In the genomic region with DNA sequence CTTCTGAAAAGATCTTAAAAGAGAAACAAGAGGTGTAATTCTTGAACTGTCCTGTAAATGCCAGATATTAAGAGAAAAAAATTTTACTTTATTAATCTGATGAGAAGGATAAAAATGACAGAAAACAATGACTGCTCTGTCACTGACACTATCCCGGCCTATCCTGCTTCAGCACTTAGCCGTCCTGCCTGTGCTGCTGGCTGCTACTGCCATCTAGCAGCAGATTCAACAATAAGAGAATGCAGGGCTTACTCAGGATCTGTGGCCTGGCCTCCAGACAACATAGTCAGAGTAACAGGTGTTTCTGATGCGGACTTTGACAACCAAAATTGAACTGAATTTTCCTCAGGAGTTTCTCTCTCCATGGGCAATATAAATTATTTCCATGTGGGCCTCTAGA, we compare ENCODE assay signal across 8 mouse cellular contexts. TPM values are rescaled to one million over a fixed set of nuclear protein-coding genes. Genes with fewer than 3 reads are reported as not detected.
DNase-seq lines count a peak whose midpoint lies in the region; ATAC-seq and TF ChIP-seq lines count a peak whose summit lies in the region.

No protein-coding gene starts in this region.

- ATAC-seq in heart, postnatal 0 days (ENCODE audit: insufficient read depth, low read depth): no peak

- no peak overlapping the region for H3K4me2 ChIP-seq in heart, postnatal 0 days (ENCODE audit: low read depth, low read length)

- no peak for TF ChIP-seq EP300 in heart, postnatal 0 days (IDR thresholded peaks at IDR 0.05; ENCODE audit: low read depth)

- WGBS in heart, postnatal 0 days: 34% methylated on average over 3 of the region's 3 CpGs

- no peak overlapping the region for H3K9ac ChIP-seq in heart, postnatal 0 days (replicated peaks; ENCODE audit: low read depth, low read length)

- DNase-seq in gastrocnemius, adult 2 months: peak; percentile 45
- no peak for DNase-seq in gastrocnemius, adult 8-10 months (ENCODE audit: low spot score in 2 of 2)
- DNase-seq in urinary bladder, postnatal 14 days (ENCODE audit: low spot score): peak; percentile 17
- DNase-seq in urinary bladder, adult 2 months (ENCODE audit: low spot score): no peak
- peak; percentile 59 for DNase-seq in heart, postnatal 0 days (ENCODE audit: low spot score)
- DNase-seq in left cerebral cortex, postnatal 4 days: peak; percentile 24
- DNase-seq in right cerebral cortex, postnatal 14 days: peak; percentile 42
- DNase-seq in thymus, postnatal 0 days (ENCODE audit: low spot score): no peak

- H3K4me3 ChIP-seq in gastrocnemius, adult 2 months: no peak overlapping the region
- H3K4me3 ChIP-seq in heart, postnatal 0 days (ENCODE audit: low read depth, low read length): no peak overlapping the region

- no peak overlapping the region for H3K27ac ChIP-seq in gastrocnemius, adult 2 months
- H3K27ac ChIP-seq in heart, postnatal 0 days (ENCODE audit: low read depth): no peak overlapping the region

- no peaks in the 10 kb centered on the region for H3K9me3 ChIP-seq in heart, postnatal 0 days (replicated peaks; ENCODE audit: control insufficient read depth, low read length)

- H3K36me3 ChIP-seq in heart, postnatal 0 days (replicated peaks; ENCODE audit: control insufficient read depth, insufficient read depth, low read length): no peaks in the 10 kb centered on the region

- intact Hi-C loops in gastrocnemius, adult 2 months (cut with DNase I): loop anchor here (2.0 to 5.0 kb wide), 2 partner anchors 59 to 192 kb away; partner anchors contain the start of gene Ppp2r5e
- intact Hi-C loops in left cerebral cortex, postnatal 4 days (cut with DNase I): loop anchor here (2.0 to 10.0 kb wide), 2 partner anchors 202 to 1332 kb away; no protein-coding TSS in a partner anchor

- H3K27me3 ChIP-seq in heart, postnatal 0 days (ENCODE audit: control insufficient read depth, insufficient read depth, low read length): no peaks in the 10 kb centered on the region

- no peaks in the 10 kb centered on the region for H3K4me1 ChIP-seq in heart, postnatal 0 days (ENCODE audit: control insufficient read depth, insufficient read depth)

- peak; percentile 73 for TF ChIP-seq CTCF in gastrocnemius, adult 2 months (IDR thresholded peaks at IDR 0.05)
- peak; percentile 76 for TF ChIP-seq CTCF in heart, postnatal 0 days (IDR thresholded peaks at IDR 0.05; ENCODE audit: low read depth)

RNA-seq across cellular contexts. Expression of gene Wdr89, which starts 12.8 kb away (rescaled TPM):
- total RNA-seq in gastrocnemius, adult 2 months (2021): 1 to 10 TPM; 1.9 to 2.8 TPM
- total RNA-seq in gastrocnemius, adult 8-10 months (2022): 1 to 10 TPM; 2.2 to 2.9 (median 2.4) TPM
- polyA plus RNA-seq in urinary bladder, adult 2 months (2012; rRNA removed): 13.4 and 15.8 TPM in 2 replicates
- total RNA-seq in heart, postnatal 0 days (2014; rRNA removed; ENCODE audit: low replicate concordance): 3.7 and 3.9 TPM in 2 replicates
- polyA plus RNA-seq in heart, postnatal 0 days (2015; fragmentation: Nextera tagmentation; extraction: Ambion mirVana): 4.6 and 5.3 TPM in 2 replicates
- 1 to 10 TPM; 4.0 to 4.4 TPM for total RNA-seq in left cerebral cortex, postnatal 4 days (2021)
- polyA plus RNA-seq in thymus, postnatal 0 days (2015; fragmentation: Nextera tagmentation; extraction: Ambion mirVana): 16.0 and 17.0 TPM in 2 replicates

Comparison
In these comparisons a context has a peak if more than half of its experiments do, and no peak if none do; other contexts are left out.
1. DNase-seq: peak in gastrocnemius, adult 2 months (single experiment), urinary bladder, postnatal 14 days (single experiment), heart, postnatal 0 days (single experiment), left cerebral cortex, postnatal 4 days (single experiment) and right cerebral cortex, postnatal 14 days (single experiment); none in gastrocnemius, adult 8-10 months (0 of 2), urinary bladder, adult 2 months (single experiment) and thymus, postnatal 0 days (single experiment).